ENCODE assay signal across 7 mouse cellular contexts in the genomic region with DNA sequence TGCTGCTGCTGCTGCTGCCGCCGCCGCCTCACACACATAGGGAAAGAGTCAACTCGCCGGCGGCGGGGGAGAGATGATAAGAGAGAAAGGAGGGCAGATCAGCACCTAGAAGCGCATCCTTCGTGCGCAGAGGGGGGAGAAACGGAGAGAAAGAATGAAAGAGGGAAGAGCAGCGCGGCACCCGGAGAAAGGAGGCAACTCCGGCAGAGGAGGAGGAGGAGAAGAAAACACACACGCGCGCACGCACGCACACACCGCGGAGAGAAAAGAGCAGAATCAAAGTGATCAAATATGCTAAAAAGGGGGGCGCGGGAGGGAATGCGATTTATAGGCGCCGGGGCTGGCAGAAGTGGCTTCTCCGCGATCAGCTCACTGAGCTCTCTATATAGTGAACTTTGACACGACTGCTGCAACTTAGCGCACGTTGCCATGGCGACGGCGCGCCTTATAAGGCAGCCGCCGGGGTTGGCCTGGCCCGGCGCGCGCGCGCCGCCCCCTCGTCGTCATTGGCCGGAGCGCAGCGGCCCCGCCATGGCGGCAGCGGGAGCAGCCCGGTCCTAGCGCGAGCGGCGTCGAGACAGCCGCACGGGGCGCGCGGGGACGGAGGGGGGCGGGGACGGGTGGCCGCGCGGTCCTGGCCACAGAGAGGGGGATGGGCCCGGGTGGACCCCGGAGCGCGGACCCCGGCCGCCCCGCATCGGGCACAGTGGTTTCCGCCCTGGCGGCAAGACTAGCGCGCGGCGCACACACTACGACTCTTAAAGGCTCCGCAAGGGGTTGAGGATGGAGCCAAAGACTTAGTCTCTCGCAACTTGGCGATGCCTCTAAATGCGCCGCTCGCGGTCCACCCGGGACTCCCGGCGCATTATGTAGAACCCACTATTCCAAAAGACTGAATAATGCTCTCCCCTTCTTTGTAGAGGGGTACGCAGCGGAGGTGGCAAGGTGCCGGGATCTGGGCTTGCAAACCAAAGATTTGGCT. TPM values are rescaled to one million over a fixed set of nuclear protein-coding genes. Genes with fewer than 3 reads are reported as not detected.
DNase-seq lines count a peak whose midpoint lies in the region; ATAC-seq lines count a peak whose summit lies in the region.

No protein-coding gene starts in this region.

- peaks cover 6% of the 10 kb centered on the region; the same call in 1 of the 2 replicates for H3K4me1 ChIP-seq in hindbrain, embryonic 14.5 days (replicated peaks; ENCODE audit: control insufficient read depth, insufficient read depth, low read length)

- peaks cover 18% of the 10 kb centered on the region for H3K36me3 ChIP-seq in hindbrain, embryonic 14.5 days (replicated peaks; ENCODE audit: control insufficient read depth, insufficient read depth)

- WGBS in hindbrain, embryonic 14.5 days = under 1% methylated on average over 95 of the region's 98 CpGs

- H3K27ac ChIP-seq in hindbrain, embryonic 14.5 days = peak overlapping the region; percentile 99

- H3K9me3 ChIP-seq in hindbrain, embryonic 14.5 days (ENCODE audit: control insufficient read depth, low read length) = no peaks in the 10 kb centered on the region

- peak; percentile 94 for ATAC-seq in hindbrain, embryonic 14.5 days (ENCODE audit: low FRiP score)

- H3K9ac ChIP-seq in hindbrain, embryonic 14.5 days = peak overlapping the region; percentile 96

- peak overlapping the region; percentile 85 for H3K4me3 ChIP-seq in hindbrain, embryonic 14.5 days (replicated peaks; ENCODE audit: low read length)

- H3K4me2 ChIP-seq in hindbrain, embryonic 14.5 days (replicated peaks) = peak overlapping the region; percentile 81

- peaks cover 9% of the 10 kb centered on the region; the same call in 1 of the 2 replicates for H3K27me3 ChIP-seq in hindbrain, embryonic 14.5 days (ENCODE audit: control insufficient read depth, insufficient read depth, low read length)

- DNase-seq in adrenal gland, postnatal 25 days = peak; percentile 97
- peak; percentile 79 to 89 for DNase-seq in cerebellum, postnatal 4 days (ENCODE audit: low spot score in 2 of 2)
- peak; percentile 89 for DNase-seq in gastrocnemius, adult 18-20 months (ENCODE audit: low spot score)
- peak; percentile 97 for DNase-seq in hindbrain, embryonic 14.5 days (ENCODE audit: low spot score)
- DNase-seq in layer of hippocampus, postnatal 36 days = peak; percentile 85 to 87
- DNase-seq in lung, postnatal 14 days = peak; percentile 93
- DNase-seq in right cerebral cortex, adult 2 months (ENCODE audit: low spot score in 2 of 2) = peak; percentile 79 to 89

RNA-seq across cellular contexts. Expression of a gene that starts 4.9 kb away (rescaled TPM):
- 101 and 117 TPM in 2 replicates for total RNA-seq in adrenal gland, postnatal 25 days (2021)
- total RNA-seq in gastrocnemius, adult 18-20 months (2021) = 10 to 100 TPM; 18.6 to 25.1 TPM
- 105 and 127 TPM in 2 replicates for polyA plus RNA-seq in hindbrain, embryonic 14.5 days (2014; fragmentation: Nextera tagmentation; extraction: Ambion mirVana)
- 10 to 100 TPM; 41.7 to 50.4 TPM for total RNA-seq in layer of hippocampus, postnatal 36 days (2021)

Comparison
In these comparisons a context has a peak if more than half of its experiments do, and no peak if none do; other contexts are left out.
1. Peak in every context shown above with its lines: DNase-seq, ATAC-seq, H3K4me3 ChIP-seq and H3K27ac ChIP-seq.